Mouse (Mus musculus) gastrocnemius, postnatal 25 days (tissue): ENCODE results near the gene Zeb2. TPM values are rescaled to one million over a fixed set of nuclear protein-coding genes. Genes with fewer than 3 reads are reported as not detected.

Experiments used
- microRNA-seq, 2 experiments: library from miRNA; unstranded; fragments of <30 nt; microRNA quantifications; one replicate each; pipeline ENCODE4 v1.2.0; 2021; ENCODE audit warnings: borderline replicate concordance in 2 of 2
- total RNA-seq, 2 experiments: library from RNA; stranded (reverse); gene quantifications; 1 replicate in 1 of 2; 2 replicates in 1 of 2; pipeline ENCODE4 v1.2.3; 2021

The Zeb2 gene
- total RNA-seq, 2 experiments from 2014 or later: 39.6 to 47.4 TPM

Small RNA genes lying within 50 kb of the gene (microRNA-seq; reads per million reads assigned to microRNA genes)
- gene Mir5129: 0.74 to 1.1 reads per million in 2 experiments

Other genes starting within 250 kb of the Zeb2 start
- gene Gtdc1, start 189.7 kb downstream of the Zeb2 start, total RNA-seq: 10 to 100 TPM; 22.3 to 22.6 TPM